Mouse (Mus musculus): ENCODE data around the gene Dgkq. TPM values are rescaled to one million over a fixed set of nuclear protein-coding genes. Genes with fewer than 3 reads are reported as not detected.

The Dgkq gene
- total RNA-seq (2021) = 10 to 100 TPM; 52.6 to 54.6 TPM

GRCm38 (mm10) chr5:108668977-108669936 lies at the start of gene Dgkq:
Dgkq (minus strand) TSS chr5:108669672.
- DNase-seq (ENCODE audit: extremely low spot score in 1 of 2, low spot score in 2 of 2) = peak; percentile 83 to 92
- intact Hi-C loops (cut with DNase I) = no loop called here

GRCm38 (mm10) chr5:108718051-108718450 lies 48.6 kb upstream of the Dgkq start:
- intact Hi-C loops (cut with DNase I) = no loop called here
- DNase-seq (ENCODE audit: extremely low spot score in 1 of 2, low spot score in 2 of 2) = no peak

GRCm38 (mm10) chr5:108715974-108716373 lies 46.5 kb upstream of the Dgkq start:
- intact Hi-C loops (cut with DNase I) = no loop called here
- DNase-seq (ENCODE audit: extremely low spot score in 1 of 2, low spot score in 2 of 2) = no peak

DNA sequence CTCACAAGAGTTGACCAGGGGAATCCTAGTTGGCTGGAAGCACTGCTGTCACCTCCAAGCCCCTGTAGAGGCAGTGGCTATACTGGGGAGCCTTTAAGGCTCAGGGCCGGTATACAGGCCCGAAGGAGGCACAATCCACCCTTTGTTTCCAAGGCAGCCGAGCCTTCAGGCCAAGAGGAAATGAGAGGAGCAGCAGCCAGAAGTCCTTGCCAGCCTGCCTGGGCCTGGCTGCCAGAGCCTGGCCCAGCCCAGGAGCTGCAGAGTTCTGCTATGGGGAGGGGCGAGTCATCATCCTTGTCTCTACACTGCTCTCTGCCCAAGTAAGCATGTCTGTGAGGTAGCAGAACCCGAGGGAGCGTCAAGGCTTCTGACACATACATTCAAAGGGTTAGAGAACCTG lies 44.7 kb upstream of the Dgkq start:
- DNase-seq (ENCODE audit: extremely low spot score in 1 of 2, low spot score in 2 of 2) = peak; percentile 50 to 62
- intact Hi-C loops (cut with DNase I) = no loop called here

- intact Hi-C loops (cut with DNase I) = no loop called here
- DNase-seq (ENCODE audit: extremely low spot score in 1 of 2, low spot score in 2 of 2) = peak in 1 of 2 experiments; percentile 12
Measured at GRCm38 (mm10) chr5:108713691-108714090, 44.2 kb upstream of the Dgkq start.

- DNase-seq (ENCODE audit: extremely low spot score in 1 of 2, low spot score in 2 of 2) = peak in 1 of 2 experiments; percentile 5
Measured at GRCm38 (mm10) chr5:108713096-108713495, 43.6 kb upstream of the Dgkq start.

DNA sequence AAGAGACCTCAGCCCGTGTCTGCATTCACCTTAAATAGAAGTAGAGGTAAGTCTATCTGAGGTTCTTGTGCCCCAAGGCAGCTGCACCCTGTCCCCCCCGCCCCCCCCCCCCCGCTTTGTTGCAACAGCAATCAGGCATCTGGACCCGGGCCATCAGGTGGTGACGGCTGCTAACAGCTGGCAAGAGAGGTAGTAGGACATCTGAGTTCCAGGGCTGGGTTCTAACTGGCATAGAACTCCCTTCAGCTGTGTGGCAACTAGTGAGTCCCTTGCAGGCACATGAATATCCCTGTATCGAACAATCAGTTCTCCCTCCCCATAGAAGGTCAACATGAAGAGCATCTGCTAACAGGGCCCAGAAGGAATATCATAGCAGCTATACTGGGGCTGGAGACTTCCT lies 42.5 kb upstream of the Dgkq start:
- intact Hi-C loops (cut with DNase I) = no loop called here
- DNase-seq (ENCODE audit: extremely low spot score in 1 of 2, low spot score in 2 of 2) = no peak

More at GRCm38 (mm10) chr5:108713096-108713495, 43.6 kb upstream of the Dgkq start:
- intact Hi-C loops (cut with DNase I) = no loop called here

DNA sequence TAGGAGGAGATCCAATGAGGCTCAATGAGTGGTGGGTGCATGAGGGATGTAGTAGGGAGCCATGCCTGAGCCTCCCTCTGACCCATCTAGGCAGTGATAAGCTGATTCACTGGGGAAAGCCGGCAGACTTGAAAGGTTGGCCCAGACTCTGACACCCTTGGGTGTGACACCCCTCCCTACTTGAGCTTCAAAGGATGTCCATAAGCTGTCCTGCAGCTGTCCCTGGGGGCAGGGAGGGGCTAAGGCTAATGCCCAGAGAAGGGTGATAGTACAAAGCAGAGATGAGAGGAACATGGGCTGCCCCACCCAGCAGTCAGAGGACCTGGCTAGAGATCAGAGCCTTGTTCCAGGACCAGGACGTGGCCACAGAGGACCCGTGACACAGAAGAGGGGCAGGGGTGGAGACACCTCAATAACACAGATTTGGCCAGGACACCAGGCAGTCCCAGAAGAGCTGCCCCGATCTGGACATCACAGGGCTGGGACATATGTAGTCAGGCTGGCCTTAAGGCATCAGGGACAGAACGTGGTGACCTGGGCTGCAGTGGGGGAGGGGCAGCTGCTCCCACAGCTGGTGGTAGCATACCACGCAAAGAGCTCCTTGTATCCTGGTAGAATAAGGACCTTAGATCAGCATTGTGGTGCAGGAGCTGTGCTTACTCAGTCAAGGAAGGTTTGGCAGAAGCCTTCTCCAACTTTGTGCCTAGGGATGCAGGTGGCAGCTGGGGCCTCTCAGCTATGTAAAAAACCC lies 39.7 kb upstream of the Dgkq start:
- no peak for DNase-seq (ENCODE audit: extremely low spot score in 1 of 2, low spot score in 2 of 2)
- intact Hi-C loops (cut with DNase I) = no loop called here

DNA sequence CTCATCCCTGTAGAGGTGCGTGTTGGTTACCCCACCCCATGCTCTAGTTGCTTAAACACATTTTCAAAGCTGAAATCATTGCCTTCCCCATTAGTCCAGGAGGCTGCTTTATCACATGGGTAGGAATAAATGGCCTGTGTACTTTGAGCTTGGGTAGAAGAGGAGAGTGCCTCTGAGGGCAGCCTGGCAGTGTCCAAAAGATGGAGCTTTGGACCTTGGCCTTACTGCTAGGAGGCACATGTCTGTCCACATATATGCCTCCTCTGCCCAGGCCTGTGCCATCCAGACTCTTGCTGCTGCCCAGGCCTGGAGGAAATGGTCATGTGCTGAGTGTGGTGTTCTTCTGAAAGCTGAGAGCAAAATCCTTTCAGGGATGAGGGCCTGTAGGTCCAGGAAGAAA lies 38.9 kb upstream of the Dgkq start:
- intact Hi-C loops (cut with DNase I) = no loop called here
- DNase-seq (ENCODE audit: extremely low spot score in 1 of 2, low spot score in 2 of 2) = no peak

DNA sequence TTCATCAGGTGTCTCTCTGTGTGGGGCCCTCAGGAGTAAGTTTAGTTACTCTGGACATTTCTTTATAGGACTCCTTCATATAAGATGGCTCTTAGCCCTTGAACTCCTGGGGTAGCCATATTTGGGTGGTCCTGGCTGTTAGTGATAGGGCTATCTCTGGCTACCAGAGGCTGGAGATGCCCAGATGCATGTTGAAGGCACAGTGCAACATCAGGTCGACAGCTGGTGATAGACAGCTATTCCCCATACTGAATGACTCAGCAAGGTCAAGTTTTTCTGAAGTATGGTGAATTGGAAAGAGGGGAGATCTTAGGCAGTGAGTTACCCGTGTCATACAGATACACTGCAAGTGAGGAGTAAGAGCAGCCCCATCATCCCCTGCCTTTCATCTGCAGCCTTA lies 38.3 kb upstream of the Dgkq start:
- intact Hi-C loops (cut with DNase I) = no loop called here
- no peak for DNase-seq (ENCODE audit: extremely low spot score in 1 of 2, low spot score in 2 of 2)

DNA sequence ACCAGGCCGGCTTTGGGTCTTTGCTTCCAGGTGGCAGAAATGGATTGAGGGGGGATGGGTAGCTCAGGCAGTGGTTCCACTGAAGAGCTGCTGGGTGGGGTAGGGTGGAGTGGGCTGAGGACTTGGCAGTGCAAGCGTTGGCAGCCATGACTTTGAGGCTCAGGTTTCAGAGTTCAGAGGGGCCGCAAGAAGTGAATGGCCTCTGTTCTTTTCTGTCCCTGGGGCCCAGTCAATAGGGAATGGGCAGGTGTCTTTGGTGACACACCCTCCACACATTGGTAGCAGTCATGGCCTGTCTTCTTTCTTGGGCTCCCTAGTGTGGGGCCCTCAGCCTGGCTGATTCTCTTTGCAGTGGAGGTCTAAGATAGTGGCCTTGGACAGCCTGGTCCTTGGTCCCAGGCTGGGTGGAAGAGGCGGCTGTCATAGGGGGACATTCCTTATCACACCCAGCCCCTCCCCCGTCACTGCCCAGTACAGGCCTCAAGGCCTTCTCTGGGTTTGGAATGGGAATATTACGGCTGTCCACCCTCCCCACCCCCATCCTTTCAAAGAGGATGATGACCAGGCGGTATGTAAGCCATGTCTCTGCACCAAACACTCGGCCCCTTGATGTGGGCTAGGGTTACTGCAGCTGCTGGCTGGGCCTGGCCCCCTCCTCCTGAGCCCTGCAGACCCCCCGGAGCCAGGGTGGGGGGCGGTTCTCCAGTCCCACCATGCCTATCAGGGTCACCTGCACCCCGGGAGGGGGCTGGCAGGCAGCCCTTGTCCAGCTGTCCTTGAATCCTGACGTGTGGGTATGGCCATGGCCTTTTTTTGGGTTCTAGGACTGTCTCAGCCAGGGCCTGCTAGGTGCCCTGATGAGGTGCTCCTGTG lies 34.5 kb upstream of the Dgkq start:
- DNase-seq (ENCODE audit: extremely low spot score in 1 of 2, low spot score in 2 of 2) = no peak
- intact Hi-C loops (cut with DNase I) = no loop called here

DNA sequence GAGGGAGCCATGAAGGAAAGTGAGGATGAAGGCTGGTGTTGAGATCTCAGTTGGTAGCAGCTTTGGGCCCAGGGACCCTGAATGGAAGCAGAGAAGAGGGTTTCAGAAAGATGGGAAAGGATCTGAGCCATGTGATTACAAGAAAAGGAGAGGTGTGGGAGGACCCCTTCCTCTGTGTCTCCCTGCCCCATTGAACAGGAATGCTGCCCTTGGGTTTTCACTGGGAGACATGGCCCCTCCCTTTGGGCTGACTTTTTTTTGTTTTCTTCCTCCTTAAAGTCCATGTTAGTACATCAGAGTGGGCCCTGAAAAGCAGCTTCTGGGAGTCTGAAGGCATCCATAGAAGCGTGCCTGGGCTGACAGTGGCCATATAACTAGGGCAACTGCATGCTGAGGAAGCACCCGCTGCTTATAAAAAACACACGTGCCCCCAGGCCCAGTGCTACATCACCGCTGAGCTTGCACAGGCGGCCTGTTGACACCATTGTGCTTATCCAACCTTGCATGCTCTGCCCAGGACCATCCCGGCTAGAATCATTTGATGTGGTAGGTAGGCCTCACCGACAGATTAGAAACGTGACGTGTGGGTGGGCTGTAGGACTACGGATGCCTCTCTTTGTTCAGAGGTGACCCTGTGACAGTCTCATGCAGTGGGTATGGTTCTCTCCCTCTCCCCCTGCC lies 32.0 kb upstream of the Dgkq start:
- intact Hi-C loops (cut with DNase I) = no loop called here

DNA sequence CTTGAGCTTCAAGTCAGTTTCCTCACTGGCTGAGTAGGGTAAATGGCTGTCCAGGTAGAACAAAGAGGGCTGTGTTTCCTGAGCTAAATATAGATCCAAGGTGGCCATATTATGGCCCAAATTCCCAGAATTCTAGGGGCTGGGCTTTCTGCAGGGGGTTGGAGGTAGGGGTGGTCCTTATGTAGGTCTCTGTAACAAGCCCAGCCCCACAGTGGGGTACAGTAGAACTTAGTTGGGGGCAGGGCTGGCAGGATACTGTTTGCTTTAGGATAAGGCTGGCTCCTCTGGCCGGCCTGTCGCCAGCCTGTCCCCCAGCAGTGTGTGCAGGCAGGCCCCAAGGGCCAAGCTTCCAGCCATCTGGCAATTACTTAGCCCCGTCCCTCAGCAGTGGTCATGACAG lies 30.9 kb upstream of the Dgkq start:
- DNase-seq (ENCODE audit: extremely low spot score in 1 of 2, low spot score in 2 of 2) = no peak
- intact Hi-C loops (cut with DNase I) = no loop called here

More for the DNA sequence above, 32.0 kb upstream of the Dgkq start:
- DNase-seq (ENCODE audit: extremely low spot score in 1 of 2, low spot score in 2 of 2) = no peak

DNA sequence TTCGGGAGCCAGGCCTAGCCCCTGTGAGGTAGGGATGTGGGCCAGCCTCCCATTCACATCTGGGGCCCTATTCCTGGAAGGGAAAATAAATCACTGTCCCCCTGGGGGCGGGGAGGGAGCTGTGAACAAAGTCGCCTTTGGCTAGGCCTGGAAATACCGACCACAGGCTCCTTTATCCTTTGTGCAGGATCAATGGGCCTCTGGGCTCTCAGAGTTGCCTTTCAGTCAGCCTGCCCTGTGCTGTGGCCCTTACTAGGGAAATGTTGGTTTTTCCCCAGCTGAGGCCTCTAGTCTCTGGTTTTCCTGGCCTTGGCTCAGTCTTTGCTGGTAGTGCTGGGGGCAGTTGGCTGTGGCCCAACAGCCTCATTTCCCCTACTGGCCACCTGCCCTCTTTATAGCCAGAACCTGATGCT lies 27.9 kb upstream of the Dgkq start:
- intact Hi-C loops (cut with DNase I) = no loop called here

GRCm38 (mm10) chr5:108696542-108696941 lies 27.1 kb upstream of the Dgkq start:
- no peak for DNase-seq (ENCODE audit: extremely low spot score in 1 of 2, low spot score in 2 of 2)
- intact Hi-C loops (cut with DNase I) = no loop called here

More for the DNA sequence above, 27.9 kb upstream of the Dgkq start:
- DNase-seq (ENCODE audit: extremely low spot score in 1 of 2, low spot score in 2 of 2) = peak; percentile 64

- DNase-seq (ENCODE audit: extremely low spot score in 1 of 2, low spot score in 2 of 2) = no peak
- intact Hi-C loops (cut with DNase I) = no loop called here
Measured at GRCm38 (mm10) chr5:108695861-108696260, 26.4 kb upstream of the Dgkq start.

- DNase-seq (ENCODE audit: extremely low spot score in 1 of 2, low spot score in 2 of 2) = peak in 1 of 2 experiments; percentile 59
- intact Hi-C loops (cut with DNase I) = no loop called here
Measured at GRCm38 (mm10) chr5:108694352-108695261, 25.1 kb upstream of the Dgkq start.
